Mouse (Mus musculus) ovary, postnatal 36 days (tissue): ENCODE results near the gene Ezh1.

Experiments used
- DNase-seq: peaks from one replicate; pipeline ENCODE4 v3.0.0; 2022; ENCODE audit warnings: low spot score, mixed read lengths

Gene Ezh1

DNA sequence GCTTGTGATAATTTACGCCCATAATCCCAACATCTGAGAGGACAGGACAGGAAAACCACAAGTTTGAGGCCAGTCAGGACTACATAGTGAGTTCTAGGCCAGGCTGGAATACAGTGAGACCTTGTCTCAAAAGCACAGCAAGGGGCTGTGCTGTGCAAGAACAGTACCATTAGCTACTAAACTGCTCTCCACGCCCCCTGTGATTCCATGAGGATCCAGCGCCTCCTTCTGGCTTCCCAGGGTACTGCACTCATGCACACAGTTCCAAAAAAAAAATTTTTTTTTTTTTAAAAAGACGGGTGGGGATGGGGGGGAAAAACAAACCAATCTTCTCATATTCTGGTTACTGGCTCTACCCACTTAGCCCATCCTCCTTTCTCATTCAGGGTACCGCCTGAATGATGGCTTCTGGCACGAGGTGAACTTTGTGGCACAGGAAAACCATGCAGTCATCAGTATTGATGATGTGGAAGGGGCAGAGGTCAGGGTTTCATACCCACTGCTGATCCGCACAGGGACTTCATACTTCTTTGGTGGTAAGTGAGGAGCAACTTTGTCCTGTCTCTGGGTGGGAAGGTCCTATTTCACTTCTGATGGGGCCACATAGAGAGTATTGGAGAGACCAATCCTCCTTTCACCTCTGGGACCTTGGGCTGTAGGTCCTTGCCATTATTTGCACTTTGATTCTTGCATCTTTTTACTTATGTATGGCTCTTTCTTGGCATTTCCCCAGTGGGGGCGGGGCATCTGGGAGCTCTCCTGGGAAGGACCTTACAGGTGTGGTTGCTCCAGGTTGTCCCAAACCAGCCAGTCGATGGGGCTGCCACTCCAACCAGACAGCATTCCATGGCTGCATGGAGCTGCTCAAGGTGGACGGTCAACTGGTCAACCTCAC, 45.2 kb downstream of the Ezh1 start:
- DNase-seq: peak; percentile 65

DNA sequence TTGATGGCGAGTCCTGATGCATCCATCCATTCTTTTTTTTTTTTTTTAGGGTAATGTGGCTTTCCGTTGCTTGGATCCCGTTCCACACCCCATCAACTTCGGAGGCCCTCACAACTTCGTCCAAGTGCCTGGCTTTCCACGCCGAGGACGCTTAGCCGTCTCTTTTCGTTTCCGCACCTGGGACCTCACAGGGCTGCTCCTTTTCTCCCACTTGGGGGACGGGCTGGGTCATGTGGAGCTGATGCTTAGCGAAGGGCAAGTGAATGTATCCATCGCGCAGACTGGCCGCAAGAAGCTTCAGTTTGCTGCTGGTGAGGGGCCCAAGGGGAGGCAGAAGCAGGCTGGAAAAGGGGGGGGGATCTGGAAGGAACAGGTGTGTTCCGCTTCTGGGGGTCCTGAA, 46.0 kb downstream of the Ezh1 start:
- no peak for DNase-seq

DNA sequence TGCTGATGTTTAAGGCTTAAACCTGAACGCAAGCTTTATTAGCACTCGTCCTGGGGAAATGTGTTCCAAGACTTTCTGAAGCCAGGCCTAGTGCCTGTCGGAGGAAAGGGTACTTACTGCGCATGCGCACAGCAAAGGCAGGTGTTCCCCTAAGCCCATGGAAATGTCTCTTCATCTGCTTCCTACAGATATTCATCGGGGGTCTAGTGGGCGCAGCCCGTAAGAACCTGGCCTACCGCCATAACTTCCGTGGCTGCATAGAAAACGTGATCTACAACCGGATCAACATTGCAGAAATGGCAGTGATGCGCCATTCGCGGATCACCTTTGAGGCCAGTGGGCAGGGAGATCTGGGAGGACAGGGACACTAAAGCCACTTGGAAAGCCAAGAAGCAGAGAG, 47.0 kb downstream of the Ezh1 start:
- no peak for DNase-seq

GRCm38 (mm10) chr11:101178061-101179058, 47.9 kb downstream of the Ezh1 start:
- no peak for DNase-seq

GRCm38 (mm10) chr11:101176933-101177773, 49.1 kb downstream of the Ezh1 start:
- DNase-seq: peak; percentile 63

DNA sequence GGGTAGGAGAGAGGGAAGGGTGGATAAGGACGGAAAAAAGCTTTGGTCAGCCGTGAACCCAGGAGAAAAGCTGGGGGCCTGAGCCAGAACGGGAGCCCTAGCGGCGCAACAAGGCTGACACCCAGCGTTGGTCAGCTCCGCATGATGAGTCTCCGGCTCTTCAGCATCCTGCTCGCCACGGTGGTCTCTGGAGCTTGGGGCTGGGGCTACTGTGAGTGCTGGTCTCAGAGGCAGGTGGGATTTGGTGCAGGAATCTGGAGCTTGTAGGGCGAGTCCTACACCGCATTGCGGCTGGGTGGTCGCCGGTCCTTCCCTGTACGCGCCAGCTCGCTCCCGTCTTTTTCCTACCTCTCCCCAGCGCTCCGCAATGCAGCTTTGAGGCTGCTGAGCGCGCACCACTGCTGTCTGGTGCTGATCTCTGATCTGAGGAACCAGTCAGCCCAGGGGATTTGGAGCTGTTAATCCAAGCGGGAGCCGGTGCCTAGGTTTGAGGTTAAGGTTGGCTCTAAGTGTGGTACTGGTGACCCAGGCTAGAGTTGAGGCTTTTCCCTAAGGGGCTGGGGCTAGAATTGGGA, 50.1 kb downstream of the Ezh1 start:
- DNase-seq: no peak

- DNase-seq: no peak
Measured at GRCm38 (mm10) chr11:101175636-101176116, 50.6 kb downstream of the Ezh1 start.

GRCm38 (mm10) chr11:101174851-101175628, 51.2 kb downstream of the Ezh1 start, which contains the start of gene Ccr10:
TSS of gene Ccr10 (minus strand) at chr11:101175443.
- DNase-seq: no peak

- DNase-seq: no peak
Measured at GRCm38 (mm10) chr11:101174389-101174745, 51.9 kb downstream of the Ezh1 start.

DNA sequence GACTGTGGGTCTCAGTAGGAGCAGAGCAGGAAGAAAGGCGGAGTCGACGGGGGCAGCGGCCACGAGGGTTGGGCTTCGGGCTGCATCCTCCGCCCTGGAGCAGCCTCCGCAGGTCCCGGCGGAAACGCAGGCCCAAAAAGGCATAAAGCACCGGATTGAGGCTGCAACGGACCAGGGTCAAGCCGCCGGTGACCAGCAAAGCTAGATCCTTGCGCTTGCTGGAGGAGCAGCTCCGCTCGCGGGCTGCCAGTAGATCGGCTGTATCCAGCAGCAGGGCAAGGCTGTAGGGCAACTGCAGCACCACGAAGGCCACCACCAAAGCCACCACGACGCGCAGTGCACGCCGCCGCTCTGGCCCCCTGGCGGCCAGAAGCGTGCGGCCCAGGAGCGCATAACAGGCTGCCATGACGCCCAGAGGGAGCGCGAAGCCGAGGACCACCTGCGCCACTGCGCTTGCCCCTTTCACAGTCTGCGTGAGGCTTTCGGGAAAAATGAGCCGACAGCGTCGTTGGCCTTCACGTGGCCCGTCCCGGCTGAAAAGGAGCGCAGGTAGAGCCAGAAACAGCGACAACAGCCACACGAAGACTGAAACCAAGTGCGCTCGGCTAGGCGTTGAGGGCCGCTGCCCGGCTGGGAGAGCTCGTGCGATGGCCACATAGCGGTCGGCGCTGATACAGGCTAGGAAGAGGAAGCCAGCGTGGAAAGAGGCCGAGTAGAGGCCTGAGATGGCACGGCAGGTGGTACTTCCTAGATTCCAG, 52.5 kb downstream of the Ezh1 start:
- DNase-seq: peak; percentile 83

GRCm38 (mm10) chr11:101173112-101173511, 53.2 kb downstream of the Ezh1 start:
- peak; percentile 59 for DNase-seq

GRCm38 (mm10) chr11:101172434-101172815, 53.8 kb downstream of the Ezh1 start:
- no peak for DNase-seq

GRCm38 (mm10) chr11:101171721-101172433, 54.4 kb downstream of the Ezh1 start:
- DNase-seq: peak; percentile 71

DNA sequence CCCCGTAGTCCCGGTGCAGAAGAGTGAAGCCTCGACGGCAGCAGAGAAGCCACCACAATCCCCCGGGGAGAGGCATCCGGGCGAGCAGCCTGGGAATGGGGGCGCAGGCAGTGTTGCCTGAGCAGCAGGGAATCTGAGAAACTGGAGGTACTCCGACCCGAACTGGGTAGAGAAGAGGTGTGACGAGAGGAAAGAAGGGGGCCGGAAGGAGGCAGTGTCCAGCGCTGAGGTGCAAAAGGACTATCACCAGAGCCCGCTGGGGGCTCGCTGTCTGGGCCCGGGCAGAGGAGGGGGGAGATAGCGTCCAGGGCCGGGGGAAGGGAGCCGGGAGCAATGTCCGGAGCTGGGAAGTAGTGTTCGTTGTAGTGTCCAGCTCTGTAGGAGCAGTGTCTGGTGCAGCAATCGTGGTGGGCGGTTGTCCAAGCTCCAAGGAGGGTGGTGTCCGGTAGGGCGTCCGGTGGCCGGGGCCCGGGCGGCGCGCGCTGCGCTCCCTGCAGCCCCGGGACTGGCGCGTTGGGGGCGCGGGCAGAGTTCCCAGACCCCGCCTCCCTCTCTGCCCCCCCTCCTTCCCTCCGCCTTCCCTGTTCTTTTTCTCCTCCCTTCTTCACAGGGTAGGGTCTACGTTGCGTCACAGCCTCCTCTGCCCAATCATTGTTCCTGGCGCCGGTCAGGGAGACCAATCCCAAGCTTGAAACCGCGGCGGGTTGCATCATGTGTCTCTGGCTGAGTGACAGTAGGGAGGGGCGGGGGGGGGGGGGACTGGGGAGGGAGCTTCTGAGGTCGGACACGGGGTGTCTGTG, 55.3 kb downstream of the Ezh1 start, which contains the start of gene Plekhh3:
Gene Plekhh3, minus strand, starts transcription at position 541 of the 800 bp plus-strand sequence.
- DNase-seq: peak; percentile 90

- DNase-seq: peak; percentile 73
Measured at GRCm38 (mm10) chr11:101170354-101170810, 55.9 kb downstream of the Ezh1 start, which contains the start of gene Cntnap1. TSS of gene Cntnap1 (plus strand) at chr11:101170523.

DNA sequence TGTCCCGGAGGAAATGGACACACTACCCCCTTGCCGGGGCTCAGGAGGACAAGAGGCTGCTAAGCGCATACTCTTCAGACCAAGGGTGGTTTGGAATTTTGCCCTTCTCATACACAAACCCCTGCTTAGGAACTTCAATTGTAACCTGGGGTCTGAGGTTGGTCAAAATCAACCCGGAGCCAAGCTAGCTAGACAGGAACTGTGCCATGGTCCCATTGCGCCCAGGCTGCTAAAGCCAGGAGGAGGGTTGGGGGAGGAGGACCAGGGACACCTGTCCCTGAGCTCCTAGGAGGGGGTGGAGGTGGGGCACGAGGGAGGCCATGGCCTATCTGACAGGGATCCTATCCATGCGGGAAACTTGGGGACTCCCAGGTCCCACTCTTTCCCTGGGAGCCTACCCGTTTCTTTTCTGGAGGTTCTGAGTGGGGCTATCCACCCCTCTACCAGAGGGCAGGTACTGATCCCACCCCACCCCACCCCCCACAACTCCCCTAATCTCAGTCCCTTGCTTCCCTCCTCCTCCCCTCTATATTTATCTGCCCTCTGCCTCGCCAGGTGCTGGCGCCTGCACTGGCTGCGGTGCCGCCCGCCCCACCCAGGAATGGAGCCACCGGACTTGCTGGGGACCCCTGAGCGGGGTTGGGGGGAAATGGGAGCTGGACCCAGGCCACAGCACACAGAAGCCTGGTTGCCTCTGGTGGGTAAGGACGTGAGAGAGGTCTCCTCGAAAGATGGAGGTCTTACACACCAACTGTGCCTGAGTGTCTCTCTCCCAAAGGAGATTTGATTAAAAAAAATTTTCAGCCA, 56.8 kb downstream of the Ezh1 start:
- DNase-seq: peak; percentile 22
